Mouse (Mus musculus): Measurements from ENCODE around the gene Rapgef4.

Gene Rapgef4

GRCm38 (mm10) chr2:71982868-71983597 lies 2.0 kb downstream of the Rapgef4 start:
- DNase-seq (ENCODE audit: low read depth, low spot score) = no peak

- no peak for DNase-seq (ENCODE audit: low read depth, low spot score)
Observed at GRCm38 (mm10) chr2:71985730-71986129, 4.7 kb downstream of the Rapgef4 start.

- no peak for DNase-seq (ENCODE audit: low read depth, low spot score)
Observed at GRCm38 (mm10) chr2:71986276-71986848, 5.3 kb downstream of the Rapgef4 start.

- DNase-seq (ENCODE audit: low read depth, low spot score) = no peak
Observed at GRCm38 (mm10) chr2:71988572-71988971, 7.5 kb downstream of the Rapgef4 start.

- no peak for DNase-seq (ENCODE audit: low read depth, low spot score)
Observed at GRCm38 (mm10) chr2:71992129-71992528, 11.1 kb downstream of the Rapgef4 start.

GRCm38 (mm10) chr2:71993729-71994423 lies 12.8 kb downstream of the Rapgef4 start:
- DNase-seq (ENCODE audit: low read depth, low spot score) = no peak

GRCm38 (mm10) chr2:71998531-71998930 lies 17.5 kb downstream of the Rapgef4 start:
- DNase-seq (ENCODE audit: low read depth, low spot score) = no peak

GRCm38 (mm10) chr2:72000102-72000501 lies 19.1 kb downstream of the Rapgef4 start:
- no peak for DNase-seq (ENCODE audit: low read depth, low spot score)

GRCm38 (mm10) chr2:72002843-72003370 lies 21.9 kb downstream of the Rapgef4 start:
- peak; percentile 73 for DNase-seq (ENCODE audit: low read depth, low spot score)

- DNase-seq (ENCODE audit: low read depth, low spot score) = no peak
Observed at GRCm38 (mm10) chr2:72003756-72004525, 22.9 kb downstream of the Rapgef4 start.

- DNase-seq (ENCODE audit: low read depth, low spot score) = no peak
Observed at GRCm38 (mm10) chr2:72005051-72005450, 24.0 kb downstream of the Rapgef4 start.

- no peak for DNase-seq (ENCODE audit: low read depth, low spot score)
Observed at GRCm38 (mm10) chr2:72009446-72010218, 28.6 kb downstream of the Rapgef4 start.

- no peak for DNase-seq (ENCODE audit: low read depth, low spot score)
Observed at GRCm38 (mm10) chr2:72015366-72015765, 34.3 kb downstream of the Rapgef4 start.

GRCm38 (mm10) chr2:72016013-72016412 lies 35.0 kb downstream of the Rapgef4 start:
- no peak for DNase-seq (ENCODE audit: low read depth, low spot score)

GRCm38 (mm10) chr2:72017168-72017567 lies 36.1 kb downstream of the Rapgef4 start:
- DNase-seq (ENCODE audit: low read depth, low spot score) = no peak

- DNase-seq (ENCODE audit: low read depth, low spot score) = peak; percentile 94
Observed at GRCm38 (mm10) chr2:72018736-72019135, 37.7 kb downstream of the Rapgef4 start.

GRCm38 (mm10) chr2:72020755-72021154 lies 39.7 kb downstream of the Rapgef4 start:
- DNase-seq (ENCODE audit: low read depth, low spot score) = no peak

GRCm38 (mm10) chr2:72021440-72021839 lies 40.4 kb downstream of the Rapgef4 start:
- no peak for DNase-seq (ENCODE audit: low read depth, low spot score)

- peak; percentile 37 for DNase-seq (ENCODE audit: low read depth, low spot score)
Observed at GRCm38 (mm10) chr2:72021845-72022244, 40.8 kb downstream of the Rapgef4 start.

- no peak for DNase-seq (ENCODE audit: low read depth, low spot score)
Observed at GRCm38 (mm10) chr2:72023791-72024190, 42.8 kb downstream of the Rapgef4 start.

- DNase-seq (ENCODE audit: low read depth, low spot score) = no peak
Observed at GRCm38 (mm10) chr2:72025660-72026059, 44.6 kb downstream of the Rapgef4 start.
